Mouse (Mus musculus) ES-E14 (cell line): ENCODE data around the gene Ubtf. TPM values are rescaled to one million over a fixed set of nuclear protein-coding genes. Genes with fewer than 3 reads are reported as not detected.

Experiments
- DNase-seq: peaks from one replicate; pipeline ENCODE4 v3.0.0-alpha.2; 2013; ENCODE audit warnings: low read depth, low spot score
- H3K27ac ChIP-seq: 2 replicates; pipeline ENCODE4 v1.5.1; 2012; ENCODE audit warnings: low read depth, mild to moderate bottlenecking, low read length, moderate library complexity, mixed read lengths; ENCODE audit not compliant: poor library complexity, insufficient read depth, severe bottlenecking
- H3K36me3 ChIP-seq: 2 replicates; pipeline ENCODE4 v1.6.1; 2012; ENCODE audit warnings: mild to moderate bottlenecking, low read length, moderate library complexity, mixed read lengths; ENCODE audit not compliant: control insufficient read depth, poor library complexity, insufficient read depth, severe bottlenecking
- H3K4me1 ChIP-seq, 2 experiments: fragments of 150-350 bp in 1 of 2; sonication (generic) in 1 of 2; 2 replicates each; pipeline ENCODE4 v1.6.1; 2012; ENCODE audit warnings: low read length in 2 of 2, mild to moderate bottlenecking in 1 of 2, mixed read lengths in 1 of 2; ENCODE audit not compliant: control insufficient read depth in 2 of 2, insufficient read depth in 2 of 2, poor library complexity in 1 of 2
- H3K4me3 ChIP-seq, 2 experiments: fragments of 150-350 bp in 1 of 2; sonication (generic) in 1 of 2; 2 replicates each; pipeline ENCODE4 v1.5.1; 2012; ENCODE audit warnings: low read length in 2 of 2, low read depth in 1 of 2, mild to moderate bottlenecking in 1 of 2, mixed read lengths in 1 of 2; ENCODE audit not compliant: insufficient read depth in 1 of 2, poor library complexity in 1 of 2, severe bottlenecking in 1 of 2
- H3K9ac ChIP-seq: 2 replicates; pipeline ENCODE4 v1.6.1; 2012; ENCODE audit warnings: low read depth, mild to moderate bottlenecking, low read length, mixed read lengths; ENCODE audit not compliant: poor library complexity, insufficient read depth, severe bottlenecking
- H3K9me3 ChIP-seq: fragments of 150-350 bp; sonication (generic); 2 replicates; pipeline ENCODE4 v1.6.1; 2012; ENCODE audit warnings: low read depth, mild to moderate bottlenecking, low read length; ENCODE audit not compliant: control insufficient read depth, insufficient read depth
- CHD2 ChIP-seq: IDR thresholded peaks from 2 replicates; pipeline ENCODE4 v1.6.1; 2014; ENCODE audit warnings: mild to moderate bottlenecking, low read depth, low read length, inconsistent platforms
- HCFC1 ChIP-seq: IDR thresholded peaks from 2 replicates; pipeline ENCODE4 v1.6.1; 2012; ENCODE audit warnings: low read length, inconsistent platforms, borderline replicate concordance; ENCODE audit not compliant: insufficient read depth
- MAFK ChIP-seq: IDR thresholded peaks from 2 replicates; pipeline ENCODE4 v1.6.1; 2014; ENCODE audit warnings: mild to moderate bottlenecking, low read depth, low read length, inconsistent platforms; ENCODE audit not compliant: insufficient read depth
- ZC3H11A ChIP-seq: IDR thresholded peaks from 2 replicates; pipeline ENCODE4 v1.6.1; 2012; ENCODE audit warnings: low read depth, mild to moderate bottlenecking, inconsistent platforms, low read length, borderline replicate concordance
- ZNF384 ChIP-seq: IDR thresholded peaks from 2 replicates; pipeline ENCODE4 v1.6.1; 2012; ENCODE audit warnings: low read depth, low read length, inconsistent platforms
- in situ Hi-C, 2 experiments: fragments of 600-800 bp; cut with MboI; formaldehyde crosslinking; loops; one replicate each; pipeline ENCODE4 v1.15.1; 2025; ENCODE audit warnings: low sequenced_read_pairs in 2 of 2, inconsistent platforms in 1 of 2; ENCODE audit not compliant: unreplicated experiment in 2 of 2
- total RNA-seq: library from RNA; depleted of rRNA; stranded (reverse); fragments of 300-350 nt; gene quantifications from 2 replicates; pipeline ENCODE4 v1.2.3, GENCODE M21; 2012

Ubtf gene
- total RNA-seq, 1 experiment: 138 TPM

DNA sequence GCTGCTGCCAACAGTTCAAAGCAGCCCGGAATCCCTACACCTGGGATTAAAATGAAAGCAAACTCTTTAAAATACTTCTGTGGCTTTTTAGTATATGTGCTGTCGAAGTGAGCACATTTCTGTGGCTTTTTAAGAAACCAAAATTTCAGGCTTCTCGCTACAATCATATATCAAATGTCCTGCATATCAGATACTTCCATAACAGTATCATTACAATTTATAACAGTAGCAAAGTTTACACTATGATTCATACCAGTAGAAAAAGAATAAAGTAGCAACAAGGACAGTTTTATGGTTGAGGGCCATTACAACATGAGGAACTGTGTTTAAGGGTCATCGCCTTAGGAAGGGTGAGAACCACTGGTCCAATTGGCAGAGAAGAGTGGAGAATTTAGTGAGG is 21.6 kb upstream of the Ubtf start:
- Histone ChIP-seq H3K4me1 (peaks cover 11 to 14% of the 10 kb centered on the region in 2 experiments), H3K9me3 (no peaks in the 10 kb centered on the region), H3K4me3 (no peak overlapping the region), H3K36me3 (no peaks in the 10 kb centered on the region), H3K9ac (no peak overlapping the region), H3K27ac (no peak overlapping the region)
- DNase-seq: no peak
- in situ Hi-C loops: no loop called here
- TF ChIP-seq HCFC1 (no peak), ZNF384 (no peak), CHD2 (no peak), MAFK (no peak), ZC3H11A (no peak)

- DNase-seq: no peak
- TF ChIP-seq ZC3H11A (peak; percentile 32; the same call in 1 of the 2 replicates), CHD2 (no peak)
- no peak overlapping the region; the same call in 1 of the 2 replicates for H3K9ac ChIP-seq
- H3K36me3 ChIP-seq: no peaks in the 10 kb centered on the region
- in situ Hi-C loops: no loop called here
- peaks cover 18 to 23% of the 10 kb centered on the region in 2 experiments for H3K4me1 ChIP-seq
- H3K27ac ChIP-seq: no peak overlapping the region; the same call in 1 of the 2 replicates
- no peak overlapping the region for H3K4me3 ChIP-seq
- no peaks in the 10 kb centered on the region for H3K9me3 ChIP-seq
Observed at GRCm38 (mm10) chr11:102339624-102340023, 20.1 kb upstream of the Ubtf start.

DNA sequence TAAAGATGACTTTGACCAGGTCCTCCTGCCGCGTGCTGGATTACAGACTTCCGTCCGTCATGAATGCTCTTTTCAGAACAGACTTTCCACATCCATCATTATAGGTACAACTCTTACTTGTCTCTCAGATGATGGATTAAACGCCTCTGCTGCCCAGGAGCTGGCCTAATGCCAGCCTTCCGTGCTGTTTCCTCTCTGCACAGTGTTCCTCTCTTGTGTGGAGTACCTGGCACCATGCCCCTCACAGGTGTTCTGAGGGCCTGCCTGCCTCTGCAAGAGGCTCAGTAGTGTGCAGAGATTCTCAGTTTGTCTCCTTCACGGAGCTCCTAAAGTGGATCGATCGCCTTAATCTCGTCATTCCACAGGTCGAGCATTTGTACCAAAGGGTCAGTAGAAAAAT is 19.7 kb upstream of the Ubtf start:
- peak overlapping the region; percentile 21; the same call in 1 of the 2 replicates for H3K9ac ChIP-seq
- in situ Hi-C loops: no loop called here
- no peaks in the 10 kb centered on the region for H3K9me3 ChIP-seq
- no peak overlapping the region for H3K4me3 ChIP-seq
- H3K36me3 ChIP-seq: no peaks in the 10 kb centered on the region
- DNase-seq: no peak
- peaks cover 20 to 23% of the 10 kb centered on the region in 2 experiments for H3K4me1 ChIP-seq
- H3K27ac ChIP-seq: peak overlapping the region; percentile 64; the same call in 1 of the 2 replicates
- TF ChIP-seq ZNF384: no peak
- no peak for TF ChIP-seq ZC3H11A
- no peak for TF ChIP-seq HCFC1
- no peak for TF ChIP-seq MAFK
- no peak for TF ChIP-seq CHD2

GRCm38 (mm10) chr11:102338561-102338960 is 19.0 kb upstream of the Ubtf start:
- in situ Hi-C loops: no loop called here
- no peak for DNase-seq
- no peak for TF ChIP-seq ZC3H11A
- no peak for TF ChIP-seq ZNF384
- no peak for TF ChIP-seq CHD2
- no peak for TF ChIP-seq MAFK
- Histone ChIP-seq H3K4me3 (no peak overlapping the region), H3K36me3 (no peaks in the 10 kb centered on the region), H3K4me1 (peaks cover 21 to 24% of the 10 kb centered on the region in 2 experiments), H3K9me3 (no peaks in the 10 kb centered on the region), H3K27ac (no peak overlapping the region; the same call in 1 of the 2 replicates), H3K9ac (no peak overlapping the region)

GRCm38 (mm10) chr11:102337921-102338320 is 18.4 kb upstream of the Ubtf start:
- Histone ChIP-seq H3K27ac (no peak overlapping the region), H3K9ac (no peak overlapping the region), H3K9me3 (no peaks in the 10 kb centered on the region), H3K4me3 (no peak overlapping the region), H3K36me3 (no peaks in the 10 kb centered on the region), H3K4me1 (peaks cover 21 to 22% of the 10 kb centered on the region in 2 experiments)
- TF ChIP-seq CHD2 (no peak), ZC3H11A (no peak), MAFK (no peak), HCFC1 (no peak), ZNF384 (no peak)
- in situ Hi-C loops: no loop called here
- no peak for DNase-seq
